Mouse (Mus musculus) spleen, adult 2 months (tissue): ENCODE results near the gene Dync1i1.

Experiments
- CTCF ChIP-seq: fragments of 200-500 bp; IDR thresholded peaks from 2 replicates; pipeline ENCODE4 v1.5.1; 2011; ENCODE audit warnings: mild to moderate bottlenecking, inconsistent platforms; ENCODE audit not compliant: insufficient read depth, insufficient read length, insufficient replicate concordance; ENCODE audit errors: extremely low read depth
- POLR2A ChIP-seq: fragments of 200-500 bp; IDR thresholded peaks from 2 replicates; pipeline ENCODE4 v1.6.1; 2011; ENCODE audit warnings: low read depth, low read length, inconsistent platforms

- TF ChIP-seq CTCF (no peak), POLR2A (no peak)
Observed at GRCm38 (mm10) chr6:5802840-5803491, 77.5 kb downstream of the Dync1i1 start.
